Mouse (Mus musculus) cerebellum, adult 2 months (tissue): Measurements from ENCODE around the gene Rbp4.

Experiments
- CTCF ChIP-seq: fragments of 200-500 bp; IDR thresholded peaks from 2 replicates; pipeline ENCODE4 v1.5.1; 2011; ENCODE audit warnings: low read depth, mild to moderate bottlenecking, control low read depth, low read length, moderate library complexity, borderline replicate concordance; ENCODE audit not compliant: insufficient read depth
- POLR2A ChIP-seq: fragments of 200-500 bp; IDR thresholded peaks from 2 replicates; pipeline ENCODE4 v1.6.1; 2011; ENCODE audit warnings: low read length, control low read depth, borderline replicate concordance; ENCODE audit not compliant: insufficient read depth

DNA sequence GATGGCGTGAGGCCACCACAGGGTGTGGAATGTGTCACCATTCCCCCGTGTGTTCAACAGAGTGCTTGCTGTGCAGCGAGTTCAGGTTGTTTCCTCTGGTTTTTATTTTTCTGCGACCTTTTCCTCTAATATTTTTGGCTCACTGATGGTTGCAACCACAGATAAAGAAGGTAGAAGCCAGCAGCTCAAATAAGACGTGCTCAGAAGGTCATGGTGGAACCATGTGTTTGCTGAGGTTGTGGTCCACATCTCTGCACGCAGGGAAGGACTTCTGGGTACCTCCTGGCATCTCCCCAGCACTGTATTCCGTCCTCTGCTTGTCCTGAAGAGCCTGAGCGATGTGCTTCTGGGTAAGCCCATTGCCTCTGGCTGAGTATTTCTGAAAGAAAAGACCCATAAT is 1.6 kb upstream of the Rbp4 start:
- TF ChIP-seq POLR2A (no peak), CTCF (no peak)
